Mouse (Mus musculus) liver, embryonic 12.5 days (tissue): ENCODE data around the gene Pias1. TPM values are rescaled to one million over a fixed set of nuclear protein-coding genes. Genes with fewer than 3 reads are reported as not detected.
"Not testable (repeated sequence)": the region's sequence is repeated elsewhere in the genome, so short reads cannot be mapped to it uniquely, and the experiment has no call there.

ENCODE experiments used
- ATAC-seq: fragments of 200-750 bp; cut with Nextera tagmentation; 2 replicates; pipeline ENCODE4 v1.8.0; 2017; ENCODE audit warnings: moderate number of reproducible peaks, mild to moderate bottlenecking, moderate library complexity
- H3K27ac ChIP-seq: fragments of 300-500 bp; sonication (generic); 2 replicates; pipeline ENCODE4 v1.5.1; 2016; ENCODE audit warnings: mild to moderate bottlenecking
- H3K27me3 ChIP-seq: fragments of 300-500 bp; sonication (generic); replicated peaks from 2 replicates; pipeline ENCODE4 v1.6.1; 2016; ENCODE audit warnings: mild to moderate bottlenecking, moderate library complexity
- H3K36me3 ChIP-seq: fragments of 300-500 bp; sonication (generic); 2 replicates; pipeline ENCODE4 v1.6.1; 2016; ENCODE audit warnings: mild to moderate bottlenecking, moderate library complexity
- H3K4me1 ChIP-seq: fragments of 300-500 bp; sonication (generic); 2 replicates; pipeline ENCODE4 v1.6.1; 2016
- H3K4me2 ChIP-seq: fragments of 300-500 bp; sonication (generic); 2 replicates; pipeline ENCODE4 v1.6.1; 2016; ENCODE audit warnings: mild to moderate bottlenecking, moderate library complexity
- H3K4me3 ChIP-seq: fragments of 300-500 bp; sonication (generic); 2 replicates; pipeline ENCODE4 v1.5.1; 2016; ENCODE audit warnings: mild to moderate bottlenecking, moderate library complexity
- H3K9ac ChIP-seq: fragments of 300-500 bp; sonication (generic); 2 replicates; pipeline ENCODE4 v1.6.1; 2016; ENCODE audit warnings: mild to moderate bottlenecking, moderate library complexity
- H3K9me3 ChIP-seq: fragments of 300-500 bp; sonication (generic); replicated peaks from 2 replicates; pipeline ENCODE4 v1.6.1; 2016; ENCODE audit warnings: mild to moderate bottlenecking, moderate library complexity
- WGBS: fragments of 180-500 bp; shearing (Covaris S2); methylation state at CpG from one replicate; pipeline ENCODE4 v1.1.7; 2016; ENCODE audit not compliant: insufficient replicate concordance; 5-methylcytosine and 5-hydroxymethylcytosine counted together
- polyA plus RNA-seq: library from polyadenylated mRNA; unstranded; fragments of >200 nt; fragmentation: Nextera tagmentation; extraction: Ambion mirVana; gene quantifications from 2 replicates; pipeline ENCODE4 v1.2.1, GENCODE M21; 2016

The Pias1 gene
- polyA plus RNA-seq, 1 experiment from 2014 or later, result 31.9 TPM

DNA sequence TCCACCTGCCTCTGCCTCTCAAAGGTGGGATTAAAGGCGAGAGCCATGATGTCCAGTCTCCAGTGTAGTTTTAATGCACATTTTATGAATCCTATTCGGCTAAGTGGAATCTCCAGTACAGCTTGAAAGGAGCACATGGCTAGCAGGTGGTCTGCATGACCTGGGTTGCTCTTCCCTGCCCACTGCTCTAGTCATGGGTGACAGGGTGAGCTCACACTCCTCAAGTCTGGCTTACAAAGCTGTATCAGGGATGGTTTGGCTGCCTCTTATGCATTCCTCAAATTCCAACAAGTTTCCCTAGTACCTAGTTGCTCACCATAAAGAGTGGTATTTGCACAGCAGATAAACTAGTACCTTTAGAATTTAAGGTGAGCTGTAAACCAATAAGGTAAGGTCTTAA lies 109.9 kb downstream of the Pias1 start:
- no peak overlapping the region for H3K9ac ChIP-seq
- peaks cover 30% of the 10 kb centered on the region for H3K36me3 ChIP-seq
- H3K9me3 ChIP-seq, result no peaks in the 10 kb centered on the region
- H3K4me3 ChIP-seq, result no peak overlapping the region
- H3K4me2 ChIP-seq, result no peak overlapping the region
- no peaks in the 10 kb centered on the region for H3K27me3 ChIP-seq
- no peak for ATAC-seq
- 77% methylated on average over 2 of the region's 2 CpGs for WGBS
- no peak overlapping the region for H3K27ac ChIP-seq
- H3K4me1 ChIP-seq, result peaks cover 26% of the 10 kb centered on the region

DNA sequence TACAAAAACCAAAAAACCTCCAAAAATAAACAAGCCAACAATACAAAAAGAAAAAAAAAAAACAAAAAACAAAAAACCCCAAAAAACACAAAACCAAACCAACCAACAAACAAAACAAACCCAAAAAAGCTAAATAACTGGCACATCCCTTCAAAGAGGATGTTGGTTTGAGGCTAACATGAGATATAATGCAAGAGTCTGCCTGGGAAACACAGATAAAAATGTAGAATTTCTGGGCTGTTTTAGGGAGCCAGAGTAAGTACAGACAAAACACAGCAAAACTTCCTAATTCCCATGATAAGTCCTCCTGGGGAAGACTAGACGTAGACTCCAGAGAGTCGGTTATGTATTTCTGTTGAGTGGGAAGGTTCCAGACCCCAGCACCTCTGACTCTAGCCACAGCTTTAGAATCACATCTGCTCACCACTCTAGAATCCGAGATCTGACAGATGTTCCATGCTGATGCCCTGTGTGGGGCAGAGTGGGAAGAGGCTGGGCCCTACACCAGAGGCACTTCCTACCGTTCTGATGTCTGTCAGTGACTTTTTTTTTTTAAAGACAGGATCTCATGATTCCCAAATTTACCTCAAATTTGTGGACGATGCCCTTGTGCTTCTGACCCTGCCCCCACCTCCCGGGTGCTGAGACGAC lies 110.6 kb downstream of the Pias1 start:
- no peak for ATAC-seq
- Histone ChIP-seq H3K9ac (no peak overlapping the region), H3K27ac (no peak overlapping the region), H3K36me3 (peaks cover 24% of the 10 kb centered on the region), H3K4me1 (peaks cover 26% of the 10 kb centered on the region), H3K4me3 (no peak overlapping the region), H3K9me3 (no peaks in the 10 kb centered on the region), H3K4me2 (no peak overlapping the region), H3K27me3 (no peaks in the 10 kb centered on the region)
- 58% methylated on average over 7 of the region's 7 CpGs for WGBS

DNA sequence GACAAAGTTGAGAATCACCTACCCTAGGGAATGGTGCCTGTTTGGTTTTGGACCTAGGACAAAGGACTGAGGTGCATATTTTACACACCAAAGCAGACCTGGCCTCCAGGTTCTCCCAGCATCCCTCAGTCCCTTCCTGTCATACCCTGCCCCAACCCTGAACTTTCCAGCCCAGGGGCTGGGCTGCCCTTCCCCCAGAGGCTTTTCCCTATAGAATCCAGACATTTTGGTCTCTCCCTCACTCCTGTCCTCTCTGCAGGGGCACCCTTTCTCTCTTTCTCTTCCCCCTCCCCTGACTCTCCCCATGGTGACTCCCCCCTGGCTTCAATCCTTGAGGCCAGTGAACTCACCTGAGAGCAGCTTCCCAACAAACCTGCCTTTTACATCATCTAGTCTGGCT lies 117.0 kb downstream of the Pias1 start:
- no peak for ATAC-seq
- Histone ChIP-seq H3K4me1 (peaks cover 2% of the 10 kb centered on the region), H3K4me3 (no peak overlapping the region), H3K4me2 (no peak overlapping the region), H3K36me3 (no peaks in the 10 kb centered on the region), H3K27me3 (no peaks in the 10 kb centered on the region), H3K9me3 (no peaks in the 10 kb centered on the region), H3K27ac (no peak overlapping the region), H3K9ac (no peak overlapping the region)

DNA sequence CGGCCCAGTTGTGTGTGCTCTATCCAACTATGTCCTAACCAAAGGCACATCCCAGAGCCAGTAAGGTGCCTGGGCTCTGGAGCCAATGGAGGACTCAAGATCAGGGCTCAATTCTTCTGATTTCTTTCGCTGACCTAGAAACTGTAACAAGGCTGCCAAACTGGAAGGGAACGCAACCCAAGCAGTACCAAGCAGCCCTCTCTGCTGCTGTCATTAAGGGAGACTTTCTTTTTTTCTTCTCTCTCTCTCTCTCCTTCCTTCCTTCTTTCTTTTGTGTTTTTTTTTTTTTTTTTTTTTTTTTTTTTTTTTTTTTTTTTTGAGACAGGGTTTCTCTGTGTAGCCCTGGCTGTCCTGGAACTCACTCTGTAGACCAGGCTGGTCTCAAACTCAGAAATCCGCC lies 118.5 kb downstream of the Pias1 start:
- H3K9me3 ChIP-seq, H3K36me3 ChIP-seq, H3K4me1 ChIP-seq, H3K9ac ChIP-seq, ATAC-seq, H3K4me3 ChIP-seq, H3K27me3 ChIP-seq, H3K4me2 ChIP-seq, H3K27ac ChIP-seq: not testable (repeated sequence)
- 63% methylated on average over 4 of the region's 4 CpGs for WGBS

DNA sequence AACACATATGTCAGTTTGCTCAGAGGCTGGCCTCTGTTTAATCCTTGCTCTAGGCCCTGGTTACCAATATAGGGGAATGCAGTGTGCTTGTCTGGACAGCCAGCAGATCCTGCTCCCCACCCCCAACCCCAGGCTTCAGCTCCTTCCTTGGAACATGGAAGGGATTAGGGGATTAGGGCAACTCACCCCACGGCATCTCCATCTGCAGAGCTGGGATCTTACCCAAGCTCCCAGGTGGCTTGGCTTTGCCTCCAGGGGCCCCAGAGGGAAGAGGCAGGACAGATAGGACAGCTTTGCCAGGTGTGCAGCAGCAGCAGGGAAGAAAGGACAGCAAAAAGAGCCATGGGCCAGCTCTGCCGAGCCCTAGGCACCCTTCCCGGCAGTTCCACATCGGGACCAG lies 126.9 kb downstream of the Pias1 start:
- no peak overlapping the region for H3K4me3 ChIP-seq
- H3K4me2 ChIP-seq, result no peak overlapping the region
- WGBS, result 58% methylated on average over 4 of the region's 4 CpGs
- no peak overlapping the region for H3K9ac ChIP-seq
- H3K4me1 ChIP-seq, result peaks cover 12% of the 10 kb centered on the region
- H3K9me3 ChIP-seq, result no peaks in the 10 kb centered on the region
- no peak for ATAC-seq
- H3K27ac ChIP-seq, result no peak overlapping the region
- no peaks in the 10 kb centered on the region for H3K27me3 ChIP-seq
- no peaks in the 10 kb centered on the region for H3K36me3 ChIP-seq

DNA sequence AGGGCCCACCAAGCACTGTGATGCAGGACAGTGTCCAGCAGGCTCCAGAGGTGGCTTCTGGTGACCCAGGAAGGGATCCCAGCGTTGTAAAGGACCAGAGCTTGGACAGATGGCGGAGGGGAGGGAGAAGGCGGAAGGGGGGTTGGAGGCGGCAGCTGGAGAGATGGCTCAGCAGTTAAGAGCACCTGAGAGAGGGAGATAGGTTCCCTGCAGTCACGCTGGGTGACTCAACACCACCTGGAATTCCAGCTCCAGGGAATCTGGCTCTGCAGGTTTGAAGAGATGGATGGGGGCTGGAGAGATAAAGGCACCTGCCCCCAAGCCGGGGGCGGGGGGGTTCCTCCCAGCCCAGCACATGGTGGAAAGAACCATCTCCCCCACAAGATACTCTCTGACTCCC lies 127.6 kb downstream of the Pias1 start:
- not testable (repeated sequence) for H3K27me3 ChIP-seq, H3K9me3 ChIP-seq, H3K4me3 ChIP-seq, H3K27ac ChIP-seq, ATAC-seq, H3K9ac ChIP-seq, H3K4me2 ChIP-seq, H3K36me3 ChIP-seq
- H3K4me1 ChIP-seq, result peaks cover 12% of the 10 kb centered on the region
- WGBS, result 39% methylated on average over 7 of the region's 7 CpGs

DNA sequence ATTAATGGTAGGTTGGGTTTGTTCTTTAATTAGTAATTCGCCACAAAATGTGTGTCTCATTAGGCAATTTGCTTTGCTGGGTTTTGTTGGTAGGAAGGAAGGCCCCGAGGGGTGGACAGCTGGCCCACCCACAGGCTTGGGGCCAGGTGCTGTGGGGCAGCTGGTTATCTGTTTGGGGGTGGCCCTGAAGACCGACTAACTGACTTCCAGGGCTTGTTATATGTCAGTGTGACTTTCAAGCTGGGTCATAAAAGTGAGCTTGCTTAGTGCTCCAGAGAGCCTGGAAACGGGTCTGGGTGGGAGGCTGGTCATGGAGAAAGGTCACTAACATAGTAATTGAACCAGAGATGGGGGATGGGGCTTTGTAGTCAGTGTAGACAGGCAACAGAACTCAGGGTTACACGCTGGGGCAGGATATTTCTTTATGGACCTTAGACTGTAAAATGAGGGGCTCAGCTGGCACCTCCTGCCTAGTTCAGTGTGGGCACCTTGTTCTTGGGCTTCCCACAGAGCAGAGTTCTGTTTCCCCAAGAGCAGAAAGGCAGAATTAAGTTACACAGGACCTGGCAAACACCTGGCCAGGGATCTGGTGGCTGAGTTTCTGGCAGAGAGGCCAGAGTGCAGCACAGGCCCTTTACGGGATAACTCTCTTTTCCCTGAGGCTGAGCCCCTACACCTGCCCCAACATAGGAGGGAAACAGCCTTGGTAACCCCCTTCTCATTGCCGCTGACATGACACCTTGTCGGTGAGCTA lies 129.3 kb downstream of the Pias1 start:
- Histone ChIP-seq H3K27me3 (no peaks in the 10 kb centered on the region), H3K36me3 (no peaks in the 10 kb centered on the region), H3K4me2 (no peak overlapping the region), H3K9me3 (no peaks in the 10 kb centered on the region), H3K4me3 (no peak overlapping the region), H3K27ac (no peak overlapping the region), H3K9ac (no peak overlapping the region), H3K4me1 (peaks cover 12% of the 10 kb centered on the region)
- no peak for ATAC-seq
- WGBS, result 57% methylated on average over 8 of the region's 8 CpGs

DNA sequence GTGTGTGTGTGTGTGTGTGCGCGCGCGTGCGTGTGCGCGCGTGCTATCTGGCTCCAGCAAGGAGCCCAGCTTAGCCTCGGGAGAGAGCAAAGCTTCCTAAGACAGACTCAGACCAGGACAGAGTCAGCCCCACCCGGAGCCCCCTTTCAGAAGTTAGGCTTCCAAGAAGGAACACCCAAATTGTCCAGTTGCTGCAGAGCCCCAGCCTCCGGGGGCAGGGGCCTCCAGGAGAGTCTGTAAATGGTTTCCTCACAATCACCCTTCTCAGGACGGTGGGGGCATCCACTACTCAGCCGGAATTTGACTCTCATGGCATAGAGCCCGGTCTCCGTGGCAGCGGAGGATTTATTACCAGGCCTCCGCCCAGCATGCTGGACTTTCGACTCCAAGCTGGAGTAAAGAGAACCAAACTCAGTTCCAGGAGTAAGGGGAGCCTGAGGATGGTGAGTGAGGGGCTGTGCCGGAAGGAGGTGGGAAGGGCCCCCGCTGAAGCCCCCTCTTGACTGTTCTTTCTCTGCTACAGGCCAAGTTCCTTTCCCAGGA lies 129.9 kb downstream of the Pias1 start, which contains the start of gene Calml4:
Gene Calml4 (plus strand): TSS at position 362 of the 543 bp plus-strand sequence.
- WGBS, result 66% methylated on average over 20 of the region's 20 CpGs
- no peak for ATAC-seq
- H3K4me3 ChIP-seq, result no peak within 1 kb of the TSS
- H3K27ac ChIP-seq, result no peak within 1 kb of the TSS
- H3K9ac ChIP-seq, result no peak within 1 kb of the TSS
- peaks cover 12% of the 10 kb centered on the region for H3K4me1 ChIP-seq
- H3K4me2 ChIP-seq, result no peak within 1 kb of the TSS
- no peaks in the 10 kb centered on the region for H3K36me3 ChIP-seq
- H3K9me3 ChIP-seq, result no peaks in the 10 kb centered on the region
- no peaks in the 10 kb centered on the region for H3K27me3 ChIP-seq

DNA sequence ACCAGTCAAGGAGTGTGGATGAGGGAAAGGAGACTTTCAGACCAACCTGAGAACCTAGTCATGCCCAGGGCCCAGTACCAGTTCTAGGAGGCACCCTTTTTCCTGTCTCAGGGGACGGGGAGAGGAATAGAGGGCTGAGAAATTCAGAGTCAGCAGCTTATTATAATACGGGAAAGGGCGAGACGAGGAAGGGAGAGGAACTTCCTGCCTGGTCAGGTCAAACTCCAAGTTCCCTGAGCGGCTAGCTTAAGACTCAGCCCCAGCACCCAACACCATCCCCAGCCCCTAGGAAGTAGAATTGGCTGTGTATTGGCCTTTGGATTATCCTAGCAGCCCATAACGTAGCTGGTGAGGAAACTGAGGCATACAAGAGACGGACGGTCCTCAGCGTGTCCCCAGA lies 130.5 kb downstream of the Pias1 start:
- Histone ChIP-seq H3K4me1 (peaks cover 12% of the 10 kb centered on the region), H3K9ac (no peak overlapping the region), H3K27ac (no peak overlapping the region), H3K9me3 (no peaks in the 10 kb centered on the region), H3K36me3 (peaks cover 2% of the 10 kb centered on the region; the same call in 1 of the 2 replicates), H3K4me3 (no peak overlapping the region), H3K4me2 (no peak overlapping the region), H3K27me3 (no peaks in the 10 kb centered on the region)
- whole genome bisulfite sequencing, result 53% methylated on average over 9 of the region's 9 CpGs
- ATAC-seq, result no peak

DNA sequence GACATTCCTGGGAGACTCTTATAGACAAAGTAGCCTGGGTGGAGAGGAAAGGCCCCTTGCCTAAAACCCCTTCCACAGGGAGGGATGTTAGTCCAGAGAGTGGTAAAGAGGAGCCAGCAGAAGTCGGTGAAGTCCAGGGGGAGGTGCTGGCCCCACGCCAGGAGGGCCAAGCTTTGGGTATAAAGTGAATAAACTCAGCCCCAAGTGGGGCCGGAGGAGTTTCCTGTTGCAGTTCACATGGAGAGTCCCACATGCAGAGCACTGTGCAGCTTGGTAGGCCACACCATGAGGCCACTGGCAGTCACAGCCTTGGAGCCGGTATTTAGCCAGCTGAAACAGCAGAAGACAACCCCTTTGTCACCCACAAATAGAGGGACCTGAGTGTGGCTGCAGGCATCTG lies 133.2 kb downstream of the Pias1 start:
- no peak for ATAC-seq
- Histone ChIP-seq H3K4me1 (peaks cover 12% of the 10 kb centered on the region), H3K9ac (no peak overlapping the region), H3K9me3 (no peaks in the 10 kb centered on the region), H3K4me2 (no peak overlapping the region), H3K4me3 (no peak overlapping the region), H3K27ac (no peak overlapping the region), H3K36me3 (peaks cover 28% of the 10 kb centered on the region), H3K27me3 (no peaks in the 10 kb centered on the region)
- WGBS, result 55% methylated on average over 4 of the region's 4 CpGs

DNA sequence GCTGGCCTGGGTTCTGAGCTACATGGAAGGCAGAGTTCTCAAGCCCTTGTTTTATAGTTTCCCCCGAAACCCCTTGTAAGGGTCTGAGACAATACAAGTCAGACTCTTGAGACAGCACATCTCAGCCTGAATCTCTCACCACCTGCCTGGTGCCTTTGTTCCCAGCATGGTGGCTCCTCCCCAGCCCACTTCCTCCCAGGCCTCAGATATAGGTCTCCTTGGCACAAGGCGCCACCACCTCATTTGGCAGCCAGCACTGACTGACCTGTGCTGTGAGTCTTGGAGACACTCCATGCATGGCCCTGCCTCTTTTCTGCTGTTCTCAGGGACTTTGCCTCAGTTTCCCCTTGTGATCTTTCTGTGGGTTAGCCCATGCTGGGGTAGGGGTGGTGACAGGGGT lies 136.2 kb downstream of the Pias1 start:
- no peak for ATAC-seq
- no peak overlapping the region for H3K27ac ChIP-seq
- WGBS, result 80% methylated on average over 2 of the region's 2 CpGs

DNA sequence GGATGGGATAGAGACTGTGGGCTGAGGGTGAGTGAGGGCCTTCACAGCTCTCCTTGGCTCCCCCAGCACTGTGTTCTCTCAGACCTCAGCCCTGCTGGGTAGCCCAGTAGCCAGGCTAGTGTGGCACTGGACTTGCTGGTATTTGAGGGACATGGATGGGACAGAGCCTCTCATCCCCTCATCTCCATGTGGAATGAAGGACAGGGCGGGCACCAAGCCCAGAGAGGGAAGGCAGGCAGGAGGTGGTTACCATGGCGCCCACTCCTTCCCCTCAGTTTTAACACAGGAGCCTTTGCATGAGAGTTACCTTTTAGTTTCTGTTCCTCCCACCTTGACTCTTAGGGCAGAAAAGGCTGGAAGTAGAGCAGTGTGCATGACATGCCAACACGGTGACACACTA lies 139.1 kb downstream of the Pias1 start:
- Histone ChIP-seq H3K9ac (no peak overlapping the region), H3K4me3 (no peak overlapping the region), H3K27me3 (no peaks in the 10 kb centered on the region), H3K4me2 (no peak overlapping the region), H3K36me3 (peaks cover 52% of the 10 kb centered on the region), H3K27ac (no peak overlapping the region), H3K9me3 (no peaks in the 10 kb centered on the region), H3K4me1 (peaks cover 6% of the 10 kb centered on the region)
- ATAC-seq, result no peak
- 86% methylated on average over 3 of the region's 3 CpGs for WGBS

More for the DNA sequence above, 136.2 kb downstream of the Pias1 start:
- Histone ChIP-seq H3K9ac (no peak overlapping the region), H3K4me2 (no peak overlapping the region), H3K36me3 (peaks cover 43% of the 10 kb centered on the region), H3K4me3 (no peak overlapping the region), H3K9me3 (no peaks in the 10 kb centered on the region), H3K27me3 (no peaks in the 10 kb centered on the region), H3K4me1 (peaks cover 6% of the 10 kb centered on the region)
